Mouse (Mus musculus) lung, adult 2 months (tissue): ENCODE measurements at regions not wholly inside any gene's neighbourhood (a gene's known extent, or its start where the extent isn't known, plus 50 kb on each side); places are given as distances from the start of the nearest gene placed in this dataset.

Experiments used
- DNase-seq: peaks from one replicate; pipeline ENCODE4 v3.0.0; 2022
- H3K4me1 ChIP-seq: fragments of 200-500 bp; 2 replicates; pipeline ENCODE4 v1.6.1; 2011; ENCODE audit warnings: low read length; ENCODE audit not compliant: control insufficient read depth, insufficient read depth
- H3K4me3 ChIP-seq: fragments of 200-500 bp; replicated peaks from 2 replicates; pipeline ENCODE3; 2011; ENCODE audit warnings: low read depth, mild to moderate bottlenecking, control low read depth, low read length; ENCODE audit errors: extremely low read depth
- CTCF ChIP-seq: fragments of 200-500 bp; IDR thresholded peaks from 2 replicates; pipeline ENCODE4 v1.5.1; 2011; ENCODE audit warnings: mild to moderate bottlenecking, low read length, control low read depth; ENCODE audit not compliant: insufficient read depth
- POLR2A ChIP-seq: fragments of 200-500 bp; IDR thresholded peaks from 2 replicates; pipeline ENCODE4 v1.6.1; 2011; ENCODE audit warnings: low read depth, mild to moderate bottlenecking, control low read depth, low read length, borderline replicate concordance; ENCODE audit errors: extremely low read depth
- WGBS: fragments of 180-500 bp; shearing (Covaris S2); methylation state at CpG from one replicate; pipeline ENCODE4 v1.1.7; 2018; 5-methylcytosine and 5-hydroxymethylcytosine counted together

DNA sequence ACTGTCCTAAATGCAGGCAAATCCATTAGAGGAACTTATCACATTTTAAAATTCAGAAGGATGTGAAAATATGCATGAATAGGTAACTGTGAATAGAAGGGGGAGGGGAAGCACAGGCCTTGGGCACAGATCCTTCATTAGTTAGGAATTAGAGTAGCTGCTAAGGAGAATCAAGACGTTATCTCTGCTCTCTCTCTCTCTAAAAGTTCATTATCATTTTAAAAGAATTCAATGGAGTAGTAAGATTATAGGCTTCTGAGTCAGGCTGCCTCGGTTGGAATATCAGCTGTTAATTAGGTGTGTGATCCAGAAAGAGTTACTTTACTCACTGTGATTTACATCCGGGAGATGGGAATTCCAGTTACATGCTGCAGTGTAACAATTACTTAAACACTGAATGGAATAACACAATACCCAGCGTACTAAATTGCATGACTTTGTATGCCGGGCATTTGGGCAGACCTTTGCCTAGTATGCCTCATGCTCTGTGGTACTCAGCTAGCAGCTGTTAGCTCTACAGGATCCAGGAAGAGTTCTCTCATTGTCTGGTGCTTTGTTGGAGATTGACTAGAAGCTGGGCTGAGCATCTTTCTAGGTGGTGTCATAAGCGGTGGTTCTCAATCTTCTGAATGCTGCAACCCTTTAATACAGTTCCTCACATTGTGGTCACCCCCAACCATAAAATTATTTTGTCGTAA lies 203.4 kb downstream of the Dact1 start:
- no peaks in the 10 kb centered on the region for H3K4me1 ChIP-seq
- TF ChIP-seq POLR2A (no peak), CTCF (no peak)
- DNase-seq: no peak
- 79% methylated on average over 7 of the region's 7 CpGs for WGBS
- H3K4me3 ChIP-seq: no peak overlapping the region

DNA sequence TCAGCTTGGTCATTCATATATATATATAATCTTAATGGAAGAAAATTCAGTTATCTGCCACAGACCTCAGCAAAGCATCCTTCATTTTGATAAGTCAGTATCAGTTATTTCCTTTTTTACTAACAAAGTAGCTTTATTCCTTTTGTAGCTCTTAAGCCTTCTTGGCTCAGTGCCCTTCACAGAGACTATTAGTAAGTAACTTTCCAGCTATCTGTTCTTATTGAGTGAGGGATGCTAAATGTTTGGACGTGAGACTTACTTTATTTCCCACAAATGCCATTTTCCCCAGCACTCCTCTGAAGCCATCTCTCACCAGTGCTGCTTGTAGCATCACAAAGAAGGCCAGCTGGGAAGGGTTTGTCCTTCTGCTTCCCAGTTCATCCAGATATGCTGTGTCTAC lies 209.8 kb downstream of the Dact1 start:
- TF ChIP-seq POLR2A (no peak), CTCF (no peak)
- no peak overlapping the region for H3K4me3 ChIP-seq
- 34% methylated on average over 1 of the region's 1 CpGs for WGBS

DNA sequence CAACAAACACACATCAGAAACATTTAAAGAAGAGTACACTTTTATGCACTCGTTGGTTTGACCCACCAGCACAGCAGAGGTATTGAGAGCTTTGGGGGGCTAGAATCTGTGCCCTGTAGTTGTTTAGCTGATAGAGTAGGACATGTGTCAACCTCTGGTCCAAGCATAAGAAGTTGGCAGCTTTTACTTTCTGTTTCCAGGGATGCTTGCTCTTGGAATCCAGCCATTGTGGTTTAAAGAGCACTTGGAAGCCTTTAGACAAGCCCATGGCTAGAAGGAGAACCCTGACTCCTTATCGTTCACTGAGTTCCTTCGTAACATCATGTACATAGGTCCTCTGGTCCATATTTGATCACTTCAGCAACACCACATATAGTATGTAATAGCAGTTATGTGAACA lies 212.3 kb downstream of the Dact1 start:
- DNase-seq: no peak
- TF ChIP-seq CTCF (no peak), POLR2A (no peak)
- no peak overlapping the region for H3K4me3 ChIP-seq

More for the DNA sequence above, 209.8 kb downstream of the Dact1 start:
- no peak for DNase-seq
- 0 out of 2 replicates have a peak, but pooled peaks cover 2% of the 10 kb centered on the region for H3K4me1 ChIP-seq

DNA sequence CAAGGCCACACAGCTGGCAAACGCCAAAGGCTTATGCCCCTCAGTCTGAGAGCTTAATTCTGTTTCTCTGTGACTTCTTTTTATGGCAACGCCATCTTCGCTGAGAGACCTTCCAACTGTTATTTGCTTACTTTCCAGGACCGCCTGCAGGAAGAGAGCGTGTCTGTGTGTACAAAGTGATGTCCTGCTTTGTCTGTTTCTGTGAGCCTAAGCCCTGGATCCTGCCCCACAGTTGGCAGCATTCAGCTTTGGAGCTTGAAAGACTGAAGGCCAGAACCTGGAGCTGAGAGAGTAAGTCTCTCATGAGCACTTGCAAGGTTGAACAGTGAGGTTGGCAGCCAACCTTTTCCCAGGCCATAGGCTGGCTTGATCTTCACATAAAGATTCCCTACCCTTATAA lies 212.8 kb downstream of the Dact1 start:
- 27% methylated on average over 5 of the region's 5 CpGs for WGBS
- TF ChIP-seq POLR2A (no peak), CTCF (no peak)
- Histone ChIP-seq H3K4me3 (no peak overlapping the region), H3K4me1 (0 out of 2 replicates have a peak, but pooled peaks cover 2% of the 10 kb centered on the region)
- DNase-seq: no peak

More for the DNA sequence above, 212.3 kb downstream of the Dact1 start:
- 0 out of 2 replicates have a peak, but pooled peaks cover 2% of the 10 kb centered on the region for H3K4me1 ChIP-seq
- WGBS: 64% methylated on average over 3 of the region's 3 CpGs

DNA sequence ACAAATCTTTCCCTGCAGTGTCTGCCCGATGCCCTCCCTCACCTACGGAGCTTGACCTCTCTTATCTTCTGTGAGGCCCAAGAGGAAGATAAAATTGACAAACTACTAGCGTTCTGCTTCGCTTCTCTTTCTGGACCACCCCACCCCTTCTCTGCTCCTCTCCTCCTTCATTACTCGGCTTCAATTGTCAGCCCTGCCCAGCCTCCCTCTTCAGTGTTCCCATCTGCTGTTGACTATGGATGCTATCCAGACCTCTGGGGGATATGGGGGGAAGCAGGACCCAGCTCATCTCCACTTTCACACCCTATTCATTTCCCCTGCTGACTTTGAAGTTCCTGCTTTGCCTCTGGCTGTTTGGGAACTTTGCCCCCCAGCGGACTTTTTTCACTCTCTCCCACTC lies 214.5 kb downstream of the Dact1 start:
- no peak for DNase-seq
- TF ChIP-seq POLR2A (no peak), CTCF (no peak)
- no peak overlapping the region for H3K4me3 ChIP-seq
- WGBS: 33% methylated on average over 6 of the region's 6 CpGs
- H3K4me1 ChIP-seq: 0 out of 2 replicates have a peak, but pooled peaks cover 2% of the 10 kb centered on the region

DNA sequence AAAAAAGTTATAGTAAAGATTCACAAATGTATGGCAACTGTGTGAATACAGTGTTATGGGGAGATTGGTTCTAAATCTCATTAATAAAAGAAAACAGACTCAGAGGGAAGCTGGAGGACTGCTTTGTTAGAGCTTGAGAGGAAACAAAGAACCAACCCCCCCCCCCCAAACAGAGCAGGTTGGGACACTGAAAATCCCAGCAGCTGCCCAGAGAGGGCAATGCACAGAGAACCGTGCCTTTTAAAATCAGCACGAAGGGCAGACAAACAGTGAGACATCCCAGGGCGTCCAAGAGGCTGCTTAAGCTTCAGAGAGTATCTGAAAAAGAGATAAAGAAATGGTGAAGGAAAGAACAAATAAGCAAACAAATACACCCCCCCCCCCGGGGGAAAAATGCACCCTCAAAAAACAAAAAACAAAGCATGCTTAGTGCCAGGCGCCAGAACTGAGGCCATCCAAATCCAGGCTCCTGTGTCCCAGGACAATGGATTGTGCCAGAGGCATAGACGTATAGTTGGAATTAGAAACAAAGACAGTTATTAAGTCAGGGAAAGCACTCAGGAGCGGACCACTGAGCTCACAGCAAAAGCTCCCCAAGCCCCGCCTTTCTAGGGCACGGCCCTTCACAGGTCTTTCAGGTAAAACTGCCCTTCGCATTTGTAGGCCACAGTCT lies 215.7 kb downstream of the Dact1 start:
- WGBS: 59% methylated on average over 10 of the region's 10 CpGs

DNA sequence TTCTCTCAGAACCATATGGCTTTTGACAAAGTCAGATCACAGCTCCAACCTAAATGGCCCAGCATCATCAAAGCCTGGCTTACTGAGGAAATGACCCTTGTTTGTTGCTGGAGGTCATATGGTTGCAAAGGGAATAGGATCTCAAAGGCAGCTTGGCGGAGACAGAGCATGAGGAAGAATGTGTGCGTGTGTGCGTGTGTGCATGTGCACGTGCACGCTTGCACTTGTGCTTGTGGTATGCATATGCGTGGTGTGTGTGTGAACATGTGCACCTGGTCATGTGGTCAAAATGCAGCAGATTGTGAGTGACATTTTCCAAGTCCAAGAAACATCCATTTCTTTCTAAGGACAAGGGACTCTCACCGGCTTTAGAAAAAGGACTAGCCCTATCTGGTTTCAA lies 216.9 kb downstream of the Dact1 start:
- Histone ChIP-seq H3K4me1 (0 out of 2 replicates have a peak, but pooled peaks cover 2% of the 10 kb centered on the region), H3K4me3 (no peak overlapping the region)
- no peak for TF ChIP-seq CTCF
- TF ChIP-seq POLR2A: no peak
- WGBS: 91% methylated on average over 7 of the region's 7 CpGs
- DNase-seq: no peak

More for the DNA sequence above, 215.7 kb downstream of the Dact1 start:
- Histone ChIP-seq H3K4me3 (no peak overlapping the region), H3K4me1 (0 out of 2 replicates have a peak, but pooled peaks cover 2% of the 10 kb centered on the region)
- DNase-seq: no peak
- TF ChIP-seq CTCF (no peak), POLR2A (no peak)

DNA sequence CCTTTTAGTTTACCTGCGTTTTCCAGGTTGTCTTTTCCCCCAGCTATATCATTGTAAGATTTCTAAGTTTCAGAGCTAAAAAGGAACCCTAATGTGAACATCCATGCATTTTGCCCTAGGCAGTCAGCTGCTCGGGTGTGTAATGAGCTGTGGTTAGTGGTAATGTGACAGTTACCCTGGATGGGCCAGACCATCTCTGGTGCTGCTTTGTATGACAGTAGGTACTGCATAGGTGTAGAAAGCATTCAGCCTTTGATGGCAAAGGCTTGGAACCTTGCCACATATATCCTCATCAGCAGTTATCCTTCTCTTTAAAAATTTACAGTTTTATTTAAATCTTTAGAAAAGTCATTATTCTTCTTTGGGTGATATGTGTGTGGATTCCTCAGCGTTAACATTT lies 222.5 kb downstream of the Dact1 start:
- H3K4me3 ChIP-seq: no peak overlapping the region
- no peak for TF ChIP-seq POLR2A
- TF ChIP-seq CTCF: no peak
- WGBS: 64% methylated on average over 3 of the region's 3 CpGs
- DNase-seq: no peak
- no peaks in the 10 kb centered on the region for H3K4me1 ChIP-seq

DNA sequence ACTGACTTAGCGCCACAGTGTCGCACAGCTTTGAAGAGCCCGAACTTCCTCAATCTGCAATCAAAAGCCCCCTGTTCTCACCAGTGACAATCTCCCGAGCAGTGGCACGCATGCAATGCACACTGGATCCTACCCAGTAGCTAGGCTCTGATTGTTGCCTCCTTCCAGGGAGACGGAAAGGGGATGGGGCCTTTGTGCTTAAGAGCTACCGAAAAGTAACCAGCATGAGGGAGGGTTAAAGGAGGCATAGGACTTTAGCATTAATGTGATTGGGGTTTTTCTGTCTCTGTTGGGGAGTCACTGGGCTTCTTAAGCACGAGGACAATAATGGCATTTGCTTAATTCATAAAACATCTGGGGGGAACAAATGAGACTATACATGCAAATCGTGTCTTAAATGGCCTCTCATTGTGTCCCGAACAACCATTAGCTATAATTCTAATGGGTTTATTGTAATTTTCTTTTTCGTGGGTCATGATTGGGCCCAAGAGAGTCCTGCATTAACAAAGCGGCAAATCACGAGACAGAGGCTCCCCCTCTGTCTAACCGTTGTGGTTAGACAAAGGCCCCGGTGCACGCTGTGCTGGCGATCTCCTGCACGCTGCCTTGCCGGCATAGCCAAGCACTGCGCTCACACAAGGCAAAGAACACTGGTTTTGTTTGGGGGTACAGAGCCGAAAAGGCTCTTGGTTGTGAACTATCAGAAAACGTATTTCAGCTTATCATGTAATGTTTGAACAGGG lies 223.2 kb downstream of the Dact1 start:
- no peaks in the 10 kb centered on the region for H3K4me1 ChIP-seq
- H3K4me3 ChIP-seq: no peak overlapping the region
- 81% methylated on average over 22 of the region's 22 CpGs for WGBS
- DNase-seq: no peak
- TF ChIP-seq POLR2A (no peak), CTCF (no peak)
